In the genomic region with DNA sequence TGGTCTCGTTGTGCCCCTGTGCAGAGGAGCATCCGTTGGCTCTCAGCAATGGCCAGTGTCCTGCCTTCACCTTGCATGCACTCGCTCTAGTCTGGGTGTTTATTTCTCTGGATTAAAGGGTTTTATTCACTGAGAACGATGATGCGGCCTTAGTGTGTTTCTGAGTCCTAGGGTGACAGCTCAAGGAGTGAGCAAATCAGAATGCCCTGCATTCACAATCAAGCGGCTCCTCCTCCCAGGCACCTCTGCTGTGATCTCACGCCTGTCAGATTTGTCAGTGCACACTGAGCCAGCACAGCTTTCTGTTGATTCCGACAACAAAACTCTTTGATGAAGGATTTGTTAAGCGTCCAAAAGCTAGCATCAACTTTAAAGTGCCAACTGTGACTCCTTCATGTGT, we compare ENCODE assay signal across 18 mouse cellular contexts.
DNase-seq lines count a peak whose midpoint lies in the region; ATAC-seq lines count a peak whose summit lies in the region.
"Had no signal": no experiment of that assay in that cellular context is flagged by ENCODE, and none has a peak within 500 bp of the region (broad histone marks: within the 10 kb centered on the region; RNA-seq: fewer than 3 reads in every experiment).

No protein-coding gene starts in this region.

- no peak overlapping the region for H3K9ac ChIP-seq in forebrain, embryonic 16.5 days (replicated peaks; ENCODE audit: low read depth, low read length)
- peak overlapping the region; percentile 32; the same call in 1 of the 2 replicates for H3K9ac ChIP-seq in hindbrain, embryonic 14.5 days
- H3K9ac ChIP-seq in midbrain, embryonic 15.5 days, result no peak overlapping the region
- H3K9ac ChIP-seq: limb, embryonic 15.5 days had no signal

- H3K4me2 ChIP-seq in forebrain, embryonic 16.5 days (ENCODE audit: low read length), result no peak overlapping the region
- H3K4me2 ChIP-seq in hindbrain, embryonic 14.5 days (replicated peaks), result 0 out of 2 replicates have a peak overlapping the region, but pooled peaks have one; percentile 15
- H3K4me2 ChIP-seq in midbrain, embryonic 15.5 days, result no peak overlapping the region
- H3K4me2 ChIP-seq: limb, embryonic 15.5 days had no signal

- no peaks in the 10 kb centered on the region for H3K4me1 ChIP-seq in megakaryocyte, embryonic 14.5 days
- peaks cover 28% of the 10 kb centered on the region for H3K4me1 ChIP-seq in forebrain, embryonic 16.5 days (replicated peaks; ENCODE audit: control insufficient read depth, insufficient read depth, low read length)
- H3K4me1 ChIP-seq in hindbrain, embryonic 14.5 days (replicated peaks; ENCODE audit: control insufficient read depth, insufficient read depth, low read length), result peaks cover 30% of the 10 kb centered on the region
- peaks cover 41% of the 10 kb centered on the region for H3K4me1 ChIP-seq in midbrain, embryonic 15.5 days
- H3K4me1 ChIP-seq: limb, embryonic 15.5 days had no signal

- no peak overlapping the region for H3K27ac ChIP-seq in forebrain, embryonic 16.5 days (ENCODE audit: low read length)
- H3K27ac ChIP-seq in hindbrain, embryonic 14.5 days, result peak overlapping the region; percentile 56; the same call in 1 of the 2 replicates
- H3K27ac ChIP-seq in midbrain, embryonic 15.5 days, result peak overlapping the region; percentile 30; the same call in 1 of the 2 replicates
- H3K27ac ChIP-seq: limb, embryonic 15.5 days had no signal

- no peaks in the 10 kb centered on the region for H3K27me3 ChIP-seq in megakaryocyte, embryonic 14.5 days (replicated peaks)
- H3K27me3 ChIP-seq in forebrain, embryonic 16.5 days (replicated peaks; ENCODE audit: control insufficient read depth, insufficient read depth, low read length), result no peaks in the 10 kb centered on the region
- no peaks in the 10 kb centered on the region for H3K27me3 ChIP-seq in hindbrain, embryonic 14.5 days (ENCODE audit: control insufficient read depth, insufficient read depth, low read length)
- no peaks in the 10 kb centered on the region for H3K27me3 ChIP-seq in midbrain, embryonic 15.5 days (replicated peaks)

- peaks cover 55% of the 10 kb centered on the region for H3K9me3 ChIP-seq in megakaryocyte, embryonic 14.5 days
- no peaks in the 10 kb centered on the region for H3K9me3 ChIP-seq in forebrain, embryonic 16.5 days (ENCODE audit: control insufficient read depth, low read length)
- no peaks in the 10 kb centered on the region for H3K9me3 ChIP-seq in hindbrain, embryonic 14.5 days (ENCODE audit: control insufficient read depth, low read length)
- no peaks in the 10 kb centered on the region for H3K9me3 ChIP-seq in midbrain, embryonic 15.5 days
- H3K9me3 ChIP-seq: limb, embryonic 15.5 days had no signal

- 20% methylated on average over 9 of the region's 9 CpGs for WGBS in forebrain, embryonic 16.5 days
- WGBS in hindbrain, embryonic 14.5 days, result 17% methylated on average over 9 of the region's 9 CpGs
- 15% methylated on average over 9 of the region's 9 CpGs for WGBS in midbrain, embryonic 15.5 days

- H3K36me3 ChIP-seq in megakaryocyte, embryonic 14.5 days (replicated peaks; ENCODE audit: low read length), result no peaks in the 10 kb centered on the region
- no peaks in the 10 kb centered on the region for H3K36me3 ChIP-seq in forebrain, embryonic 16.5 days (ENCODE audit: control insufficient read depth, insufficient read depth)
- no peaks in the 10 kb centered on the region for H3K36me3 ChIP-seq in hindbrain, embryonic 14.5 days (replicated peaks; ENCODE audit: control insufficient read depth, insufficient read depth)
- H3K36me3 ChIP-seq in midbrain, embryonic 15.5 days (replicated peaks), result no peaks in the 10 kb centered on the region
- H3K36me3 ChIP-seq: limb, embryonic 15.5 days had no signal

- ATAC-seq in megakaryocyte, adult 5-6 weeks (ENCODE audit: poor library complexity, severe bottlenecking), result no peak
- peak; percentile 47; the same call in 1 of the 2 replicates for ATAC-seq in forebrain, embryonic 16.5 days
- no peak for ATAC-seq in hindbrain, embryonic 14.5 days (ENCODE audit: low FRiP score)
- peak; percentile 50 for ATAC-seq in midbrain, embryonic 15.5 days (replicated peaks)

- DNase-seq in hindbrain, embryonic 14.5 days (ENCODE audit: low spot score), result no peak
- DNase-seq in spleen, adult 18-20 months, result no peak
- no peak for DNase-seq in right cerebral cortex, postnatal 36 days (ENCODE audit: low spot score in 2 of 2)
- DNase-seq: adrenal gland, adult 2 months; cerebellum, postnatal 10 days; embryo, embryonic 11 days; gastrocnemius, postnatal 36 days; kidney, adult 8-10 months; kidney, postnatal 14 days; lung, postnatal 10 days; right cerebral cortex, postnatal 4 days; thymus, postnatal 25 days had no signal

- peak overlapping the region; percentile 64 for H3K4me3 ChIP-seq in megakaryocyte, embryonic 14.5 days (replicated peaks)
- no peak overlapping the region for H3K4me3 ChIP-seq in forebrain, embryonic 16.5 days (replicated peaks; ENCODE audit: low read length)
- H3K4me3 ChIP-seq in hindbrain, embryonic 14.5 days (replicated peaks; ENCODE audit: low read length), result no peak overlapping the region
- H3K4me3 ChIP-seq in midbrain, embryonic 15.5 days, result no peak overlapping the region
- H3K4me3 ChIP-seq: limb, embryonic 15.5 days; myocyte had no signal

Comparison
In these comparisons a context has a peak if more than half of its experiments do, and no peak if none do; other contexts are left out.
1. ATAC-seq: peak in forebrain, embryonic 16.5 days (single experiment) and midbrain, embryonic 15.5 days (single experiment); none in megakaryocyte, adult 5-6 weeks (single experiment) and hindbrain, embryonic 14.5 days (single experiment).